ENCODE assay signal across 12 mouse cellular contexts in the genomic region with DNA sequence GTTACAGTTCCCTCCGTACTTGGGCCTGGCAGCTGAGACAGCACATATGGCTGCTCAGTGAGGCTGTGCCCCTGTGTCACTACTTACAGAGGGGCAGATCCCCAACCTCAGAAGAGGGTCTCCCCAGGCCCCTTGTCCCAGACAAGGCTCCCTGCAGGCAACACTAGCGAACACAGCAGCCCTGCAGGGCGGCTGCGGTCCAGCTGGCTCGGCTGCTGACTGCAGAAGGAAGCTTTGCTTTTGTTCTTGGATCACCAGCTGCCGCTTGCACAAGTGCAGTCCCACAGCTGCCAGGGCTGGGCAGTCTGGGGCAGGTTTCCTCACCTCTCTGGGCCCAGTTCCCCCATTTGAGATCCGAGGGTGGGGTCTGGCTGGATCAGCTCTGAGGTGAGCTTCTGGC.
DNase-seq lines count a peak whose midpoint lies in the region; ATAC-seq and TF ChIP-seq lines count a peak whose summit lies in the region.
"Had no signal": no experiment of that assay in that cellular context is flagged by ENCODE, and none has a peak within 500 bp of the region (broad histone marks: within the 10 kb centered on the region; RNA-seq: fewer than 3 reads in every experiment).

No protein-coding gene starts in this region.

- peaks cover 65% of the 10 kb centered on the region for H3K4me1 ChIP-seq in forebrain, embryonic 12.5 days
- no peaks in the 10 kb centered on the region for H3K4me1 ChIP-seq in lung, postnatal 0 days (ENCODE audit: insufficient read depth, low read depth, low read length)
- no peaks in the 10 kb centered on the region for H3K4me1 ChIP-seq in kidney, embryonic 16.5 days (ENCODE audit: insufficient read depth, low read length)

- TF ChIP-seq EP300 in lung, postnatal 0 days (IDR thresholded peaks at IDR 0.05), result no peak

- H3K27me3 ChIP-seq in forebrain, embryonic 12.5 days, result peaks cover 40% of the 10 kb centered on the region; the same call in 1 of the 2 replicates
- no peaks in the 10 kb centered on the region; the same call in 1 of the 2 replicates for H3K27me3 ChIP-seq in lung, postnatal 0 days (replicated peaks; ENCODE audit: insufficient read depth, low read length)
- no peaks in the 10 kb centered on the region for H3K27me3 ChIP-seq in myocyte (ENCODE audit: control insufficient read depth, insufficient read depth, insufficient read length)
- H3K27me3 ChIP-seq in kidney, embryonic 16.5 days (ENCODE audit: insufficient read depth, low read length), result peaks cover 3% of the 10 kb centered on the region; the same call in 1 of the 2 replicates

- TF ChIP-seq POLR2A in myocyte (IDR thresholded peaks at IDR 0.05; ENCODE audit: insufficient read length, low read depth), result no peak

- no peaks in the 10 kb centered on the region for H3K36me3 ChIP-seq in forebrain, embryonic 12.5 days (replicated peaks)
- no peaks in the 10 kb centered on the region for H3K36me3 ChIP-seq in lung, postnatal 0 days (ENCODE audit: insufficient read depth, low read length)
- H3K36me3 ChIP-seq in myocyte (ENCODE audit: control insufficient read depth, insufficient read depth), result no peaks in the 10 kb centered on the region
- H3K36me3 ChIP-seq in kidney, embryonic 16.5 days (ENCODE audit: insufficient read depth, low read length), result no peaks in the 10 kb centered on the region
- H3K36me3 ChIP-seq: heart, embryonic 13.5 days had no signal

- H3K4me3 ChIP-seq in forebrain, embryonic 12.5 days (replicated peaks), result no peak overlapping the region
- H3K4me3 ChIP-seq in lung, postnatal 0 days (ENCODE audit: low read depth, low read length), result no peak overlapping the region
- H3K4me3 ChIP-seq in myocyte, result no peak overlapping the region
- H3K4me3 ChIP-seq in kidney, embryonic 16.5 days (ENCODE audit: low read length), result no peak overlapping the region
- H3K4me3 ChIP-seq: heart, embryonic 13.5 days had no signal

- H3K9ac ChIP-seq in forebrain, embryonic 12.5 days, result no peak overlapping the region
- H3K9ac ChIP-seq in lung, postnatal 0 days (replicated peaks; ENCODE audit: low read depth), result no peak overlapping the region
- no peak overlapping the region for H3K9ac ChIP-seq in kidney, embryonic 16.5 days (replicated peaks; ENCODE audit: low read length)
- H3K9ac ChIP-seq: heart, embryonic 13.5 days had no signal

- H3ac ChIP-seq in myocyte (ENCODE audit: control insufficient read depth, insufficient read length), result no peak overlapping the region

- no peak overlapping the region for H3K4me2 ChIP-seq in forebrain, embryonic 12.5 days
- H3K4me2 ChIP-seq in lung, postnatal 0 days (replicated peaks; ENCODE audit: low read depth, low read length), result no peak overlapping the region
- no peak overlapping the region for H3K4me2 ChIP-seq in myocyte (ENCODE audit: low read depth)
- no peak overlapping the region for H3K4me2 ChIP-seq in kidney, embryonic 16.5 days (replicated peaks; ENCODE audit: low read depth, low read length)
- H3K4me2 ChIP-seq: heart, embryonic 13.5 days had no signal

- 6% methylated on average over 7 of the region's 7 CpGs for WGBS in forebrain, embryonic 12.5 days
- 31% methylated on average over 7 of the region's 7 CpGs for WGBS in lung, postnatal 0 days
- 36% methylated on average over 7 of the region's 7 CpGs for WGBS in kidney, embryonic 16.5 days

- no peaks in the 10 kb centered on the region for H3K79me2 ChIP-seq in myocyte (ENCODE audit: control insufficient read depth, insufficient read depth)

- DNase-seq in left cerebral cortex, postnatal 4 days, result peak; percentile 69
- DNase-seq in left cerebral cortex, postnatal 25 days (ENCODE audit: low spot score in 2 of 2), result no peak
- DNase-seq in lung, postnatal 0 days (ENCODE audit: low spot score), result no peak
- DNase-seq in gastrocnemius, postnatal 25 days, result no peak
- DNase-seq in frontal cortex, postnatal 14 days (ENCODE audit: low spot score in 2 of 2), result no peak
- DNase-seq: cerebellum, postnatal 25 days; kidney, adult 11 months; right cerebral cortex, postnatal 14 days had no signal

- H3K27ac ChIP-seq in forebrain, embryonic 12.5 days, result peak overlapping the region; percentile 83
- H3K27ac ChIP-seq in lung, postnatal 0 days (ENCODE audit: low read length), result no peak overlapping the region
- no peak overlapping the region for H3K27ac ChIP-seq in kidney, embryonic 16.5 days (ENCODE audit: low read length)
- H3K27ac ChIP-seq: heart, embryonic 13.5 days had no signal

- 0 out of 2 replicates have a peak, but pooled peaks have one; percentile 9 for TF ChIP-seq CTCF in lung, postnatal 0 days (IDR thresholded peaks at IDR 0.05)

- H3K9me3 ChIP-seq in forebrain, embryonic 12.5 days, result no peaks in the 10 kb centered on the region
- no peaks in the 10 kb centered on the region for H3K9me3 ChIP-seq in lung, postnatal 0 days (ENCODE audit: low read length)
- no peaks in the 10 kb centered on the region for H3K9me3 ChIP-seq in kidney, embryonic 16.5 days (ENCODE audit: low read length)
- H3K9me3 ChIP-seq: heart, embryonic 13.5 days had no signal

- peak; percentile 39 for ATAC-seq in forebrain, embryonic 12.5 days (ENCODE audit: low FRiP score)
- ATAC-seq in lung, postnatal 0 days, result no peak
- no peak for ATAC-seq in kidney, embryonic 16.5 days (ENCODE audit: low FRiP score, low TSS enrichment)

- intact Hi-C loops in left cerebral cortex, postnatal 4 days (cut with DNase I), result loop anchor here (5.0 kb wide), 1 partner anchor 571 kb away; no protein-coding TSS in a partner anchor
- intact Hi-C loops in left cerebral cortex, postnatal 25 days (cut with DNase I), result loop anchor here (2.0 to 5.0 kb wide), 3 partner anchors 381 to 651 kb away; partner anchors contain the start of gene Plxna1

TF ChIP-seq in myocyte, 11 proteins besides CTCF, POLR2A, EP300 and RAD21:
- TF ChIP-seq TCF3 (IDR thresholded peaks at IDR 0.05; ENCODE audit: insufficient read length, low read depth), result peak; percentile 41
- TF ChIP-seq TCF12 (IDR thresholded peaks at IDR 0.05; ENCODE audit: insufficient read depth, poor library complexity, severe bottlenecking), result no peak
- peak in 2 of 3 experiments; percentile 73 to 85 for TF ChIP-seq MYOD1 (IDR thresholded peaks at IDR 0.05; ENCODE audit: control insufficient read depth in 1 of 3, insufficient read length in 2 of 3, low read depth in 2 of 3)
- TF ChIP-seq MYOG (IDR thresholded peaks at IDR 0.05; ENCODE audit: control insufficient read depth in 1 of 3, insufficient read depth in 1 of 3, insufficient read length in 2 of 3, low read depth in 2 of 3), result peak in 2 of 3 experiments; percentile 82 to 86
